Comparison of ENCODE assay signal across 8 mouse cellular contexts in the genomic region with DNA sequence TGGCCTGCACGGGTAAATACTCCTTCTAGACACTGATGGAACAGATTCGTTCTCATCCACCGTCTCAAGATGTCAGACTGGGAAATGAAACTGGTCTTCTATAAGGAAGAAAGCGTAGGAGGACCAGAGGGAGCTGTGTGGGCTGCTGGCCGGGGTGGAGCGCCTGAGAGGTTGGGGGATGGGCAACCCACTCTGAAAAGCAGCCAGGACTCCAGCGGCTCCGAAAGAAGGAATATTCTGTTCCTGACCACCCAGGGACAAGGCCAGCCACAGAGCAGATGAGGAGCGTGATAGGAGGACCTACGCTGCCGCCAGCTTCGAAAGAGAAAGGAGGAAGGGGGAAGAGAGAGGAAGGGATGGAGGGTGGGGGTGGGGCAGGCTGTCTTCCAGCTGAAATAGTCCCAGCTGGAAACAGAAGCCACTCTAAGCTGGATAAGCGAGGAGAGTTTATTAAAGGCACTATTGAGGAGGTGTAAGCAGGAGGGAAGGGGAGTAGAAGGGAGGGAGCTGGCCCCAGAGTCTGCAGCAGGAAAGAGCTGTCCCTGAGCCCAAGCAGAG. TPM values are rescaled to one million over a fixed set of nuclear protein-coding genes. Genes with fewer than 3 reads are reported as not detected.
A peak's percentile ranks its signal among the peaks of the same experiment; 100 is the strongest.
DNase-seq lines count a peak whose midpoint lies in the region; ATAC-seq and TF ChIP-seq lines count a peak whose summit lies in the region.

No protein-coding gene starts in this region.

- no peak overlapping the region for H3K27ac ChIP-seq in bone marrow, adult 2 months (ENCODE audit: control insufficient read depth, insufficient read depth, low read depth, low read length, poor library complexity)
- peak overlapping the region; percentile 74 for H3K27ac ChIP-seq in embryonic facial prominence, embryonic 13.5 days
- H3K27ac ChIP-seq in thymus, adult 2 months (ENCODE audit: control insufficient read depth, insufficient read depth, low read length) = no peak overlapping the region

- H3K4me1 ChIP-seq in bone marrow, adult 2 months (ENCODE audit: control insufficient read depth, insufficient read depth, low read length) = no peaks in the 10 kb centered on the region; the same call in 1 of the 2 replicates
- peaks cover 27% of the 10 kb centered on the region for H3K4me1 ChIP-seq in embryonic facial prominence, embryonic 13.5 days
- H3K4me1 ChIP-seq in thymus, adult 2 months (replicated peaks; ENCODE audit: control insufficient read depth, insufficient read depth, low read length) = peaks cover 3% of the 10 kb centered on the region

- DNase-seq in heart, adult 18-20 months = peak; percentile 85 to 86
- DNase-seq in kidney, adult 18-20 months = peak; percentile 67
- peak; percentile 92 for DNase-seq in left cerebral cortex, postnatal 4 days
- peak; percentile 84 for DNase-seq in mesoderm, embryonic 11.5 days (ENCODE audit: low read depth, low spot score)
- DNase-seq in right cerebral cortex, postnatal 4 days = peak; percentile 79
- no peak for DNase-seq in thymus, adult 2 months

- no peaks in the 10 kb centered on the region for H3K27me3 ChIP-seq in embryonic facial prominence, embryonic 13.5 days
- H3K27me3 ChIP-seq in thymus, adult 2 months (ENCODE audit: control insufficient read depth, insufficient read depth, low read length) = no peaks in the 10 kb centered on the region

- WGBS in bone marrow, adult 2 months = 4% methylated on average over 13 of the region's 13 CpGs
- under 1% methylated on average over 13 of the region's 13 CpGs for WGBS in embryonic facial prominence, embryonic 13.5 days
- WGBS in thymus, adult 2 months = 14% methylated on average over 13 of the region's 13 CpGs

- intact Hi-C loops in left cerebral cortex, postnatal 4 days (cut with DNase I) = no loop called here

- no peak for TF ChIP-seq CTCF in bone marrow, adult 2 months (IDR thresholded peaks at IDR 0.05; ENCODE audit: control insufficient read depth, insufficient read depth, low read length)
- TF ChIP-seq CTCF in thymus, adult 2 months (IDR thresholded peaks at IDR 0.05; ENCODE audit: borderline replicate concordance, control insufficient read depth, extremely low read depth, insufficient read depth, low read length, poor library complexity) = no peak

- no peaks in the 10 kb centered on the region for H3K9me3 ChIP-seq in embryonic facial prominence, embryonic 13.5 days

- H3K4me3 ChIP-seq in bone marrow, adult 2 months (replicated peaks; ENCODE audit: control insufficient read depth, low read depth, low read length) = peak overlapping the region; percentile 75
- H3K4me3 ChIP-seq in embryonic facial prominence, embryonic 13.5 days = peak overlapping the region; percentile 35
- H3K4me3 ChIP-seq in thymus, adult 2 months (ENCODE audit: control insufficient read depth, insufficient read depth, low read length) = no peak overlapping the region; the same call in 1 of the 2 replicates

- peak overlapping the region; percentile 60 for H3K4me2 ChIP-seq in embryonic facial prominence, embryonic 13.5 days

- peak; percentile 67 for ATAC-seq in embryonic facial prominence, embryonic 13.5 days (ENCODE audit: insufficient number of reproducible peaks, insufficient read depth, low FRiP score, low TSS enrichment, low read depth)

- H3K36me3 ChIP-seq in embryonic facial prominence, embryonic 13.5 days = no peaks in the 10 kb centered on the region
- no peaks in the 10 kb centered on the region for H3K36me3 ChIP-seq in thymus, adult 2 months (ENCODE audit: control insufficient read depth, insufficient read depth, low read length)

- H3K9ac ChIP-seq in embryonic facial prominence, embryonic 13.5 days = peak overlapping the region; percentile 54; the same call in 1 of the 2 replicates

- TF ChIP-seq POLR2A in bone marrow, adult 2 months (IDR thresholded peaks at IDR 0.05; ENCODE audit: borderline replicate concordance, control insufficient read depth, low read depth, low read length) = no peak
- TF ChIP-seq POLR2A in thymus, adult 2 months (IDR thresholded peaks at IDR 0.05; ENCODE audit: control insufficient read depth, extremely low read depth, insufficient read depth, low read length, poor library complexity) = no peak

RNA-seq across cellular contexts. Expression of gene Skor1, which starts 56.7 kb away (rescaled TPM):
- not detected in 2 replicates for polyA plus RNA-seq in bone marrow, adult 2 months (2011; ENCODE audit: insufficient read depth, insufficient read length, low replicate concordance, missing spikeins)
- polyA plus RNA-seq in embryonic facial prominence, embryonic 13.5 days (2015; fragmentation: Nextera tagmentation; extraction: Ambion mirVana) = 0.58 TPM in 1 of 2 replicates, not detected in the other
- total RNA-seq in heart, adult 18-20 months (2021) = not detected
- under 1 TPM; 0.10 to 0.56 TPM for total RNA-seq in left cerebral cortex, postnatal 4 days (2021)
- 0.04 and 0.09 TPM in 2 replicates for polyA plus RNA-seq in thymus, adult 2 months (2012; rRNA removed)
